Mouse (Mus musculus) ovary, postnatal 14 days (tissue): ENCODE results near the gene Sugt1.
A peak's percentile ranks its signal among the peaks of the same experiment; 100 is the strongest.

Experiments used
- DNase-seq: peaks from one replicate; pipeline ENCODE4 v3.0.0; 2022; ENCODE audit warnings: low spot score

The Sugt1 gene

GRCm38 (mm10) chr14:79587139-79587851, at the start of gene Sugt1:
Gene Sugt1, plus strand, starts transcription at chr14:79587691.
- DNase-seq = peak; percentile 92

- no peak for DNase-seq
Observed at GRCm38 (mm10) chr14:79537921-79538320, 49.6 kb upstream of the Sugt1 start.

GRCm38 (mm10) chr14:79541606-79542005, 45.9 kb upstream of the Sugt1 start:
- no peak for DNase-seq

- DNase-seq = peak; percentile 10
Observed at GRCm38 (mm10) chr14:79549343-79549742, 38.1 kb upstream of the Sugt1 start.

- DNase-seq = no peak
Observed at GRCm38 (mm10) chr14:79551929-79552328, 35.6 kb upstream of the Sugt1 start.

- DNase-seq = no peak
Observed at GRCm38 (mm10) chr14:79552854-79553253, 34.6 kb upstream of the Sugt1 start.

- DNase-seq = no peak
Observed at GRCm38 (mm10) chr14:79557796-79558195, 29.7 kb upstream of the Sugt1 start.

- DNase-seq = peak; percentile 29
Observed at GRCm38 (mm10) chr14:79562745-79563144, 24.7 kb upstream of the Sugt1 start.

GRCm38 (mm10) chr14:79564784-79565183, 22.7 kb upstream of the Sugt1 start:
- no peak for DNase-seq

GRCm38 (mm10) chr14:79573482-79574191, 13.9 kb upstream of the Sugt1 start:
- DNase-seq = no peak

GRCm38 (mm10) chr14:79574361-79574760, 13.1 kb upstream of the Sugt1 start:
- DNase-seq = no peak

- no peak for DNase-seq
Observed at GRCm38 (mm10) chr14:79583526-79584245, 3.8 kb upstream of the Sugt1 start.

- DNase-seq = no peak
Observed at GRCm38 (mm10) chr14:79586499-79587138, 872 bp upstream of the Sugt1 start.

- DNase-seq = no peak
Observed at GRCm38 (mm10) chr14:79587852-79588229, 350 bp downstream of the Sugt1 start.

GRCm38 (mm10) chr14:79588534-79588951, 1.1 kb downstream of the Sugt1 start:
- DNase-seq = no peak

- DNase-seq = no peak
Observed at GRCm38 (mm10) chr14:79589401-79589800, 1.9 kb downstream of the Sugt1 start.

- no peak for DNase-seq
Observed at GRCm38 (mm10) chr14:79590916-79591315, 3.4 kb downstream of the Sugt1 start.

- DNase-seq = no peak
Observed at GRCm38 (mm10) chr14:79591611-79592010, 4.1 kb downstream of the Sugt1 start.

GRCm38 (mm10) chr14:79594069-79594468, 6.6 kb downstream of the Sugt1 start:
- no peak for DNase-seq

GRCm38 (mm10) chr14:79596602-79597001, 9.1 kb downstream of the Sugt1 start:
- no peak for DNase-seq

GRCm38 (mm10) chr14:79605881-79606280, 18.4 kb downstream of the Sugt1 start:
- DNase-seq = no peak

GRCm38 (mm10) chr14:79606392-79606791, 18.9 kb downstream of the Sugt1 start:
- DNase-seq = no peak
